Mouse (Mus musculus): Measurements from ENCODE around the gene Pcca.

- TF ChIP-seq POLR2A (IDR thresholded peaks at IDR 0.05; ENCODE audit: insufficient read depth, low read length) (no peak), EP300 (IDR thresholded peaks at IDR 0.05; ENCODE audit: insufficient read depth, low read depth, low read length) (no peak)
These were observed 296.3 kb downstream of the Pcca start for GRCm38 (mm10) chr14:122830433-122830832.

Data from ES-Bruce4 (cell line).